Mouse (Mus musculus): ENCODE measurements around the gene Gm21789. TPM values are rescaled to one million over a fixed set of nuclear protein-coding genes. Genes with fewer than 3 reads are reported as not detected.
"Not testable (repeated sequence)": the region's sequence is repeated elsewhere in the genome, so short reads cannot be mapped to it uniquely, and the experiment has no call there.

Gene Gm21789
- polyA plus RNA-seq (2014; fragmentation: Nextera tagmentation; extraction: Ambion mirVana): not detected in 2 replicates

DNA sequence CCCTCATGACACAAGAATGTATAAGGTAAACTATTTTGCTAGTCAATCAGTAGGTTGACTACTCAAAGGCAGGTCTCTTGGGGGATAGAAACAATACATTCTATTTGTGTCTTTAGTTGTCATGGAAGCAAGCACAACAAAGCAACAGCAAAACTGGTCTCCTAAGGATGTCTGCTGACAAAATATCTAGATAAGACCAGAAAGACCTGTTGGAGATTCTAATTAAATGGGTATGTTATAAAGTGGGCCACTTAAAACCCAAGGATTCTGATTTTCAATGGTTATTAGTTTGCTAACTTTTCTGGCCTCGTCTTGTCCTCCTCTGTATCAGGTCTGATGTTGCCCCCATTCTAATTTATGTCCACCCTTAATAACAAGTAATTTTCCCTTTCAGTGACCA lies at the start of gene Gm21789:
TSS of gene Gm21789 (plus strand) at position 301 of the 400 bp plus-strand sequence.
- not testable (repeated sequence) for H3K27ac ChIP-seq (ENCODE audit: low read depth); DNase-seq; H3K9ac ChIP-seq; H3K36me3 ChIP-seq (ENCODE audit: insufficient read depth); H3K9me3 ChIP-seq (ENCODE audit: low read depth, low read length); H3K4me2 ChIP-seq; H3K4me3 ChIP-seq (ENCODE audit: low read depth, low read length); ATAC-seq (ENCODE audit: insufficient read depth); H3K4me1 ChIP-seq (ENCODE audit: insufficient read depth); H3K27me3 ChIP-seq (ENCODE audit: insufficient read depth, low read length)
- WGBS: no CpG with 5 or more reads among the region's 1 CpGs

DNA sequence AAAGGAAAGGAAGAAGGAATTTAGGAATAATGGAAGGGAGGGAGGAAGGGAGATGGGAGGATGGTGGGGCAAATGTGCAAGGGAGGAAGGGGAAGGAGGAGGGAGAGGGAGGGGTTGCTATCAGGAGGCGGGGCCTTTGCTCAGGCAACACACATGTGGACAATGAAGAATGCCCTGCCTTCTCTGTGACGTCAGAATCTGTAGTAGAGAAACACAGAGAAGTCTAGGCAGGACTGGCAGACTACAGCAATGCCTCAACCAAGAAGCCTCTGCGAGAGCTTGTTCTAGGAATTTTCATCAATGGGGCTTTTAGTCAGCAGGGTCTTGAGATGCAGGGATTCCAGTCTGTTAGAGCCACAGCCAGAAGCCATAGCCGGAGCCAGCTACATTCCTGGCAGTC lies 47.2 kb upstream of the Gm21789 start, which contains the start of gene Btbd35f30:
TSS of gene Btbd35f30 (plus strand) at position 301 of the 400 bp plus-strand sequence.
- not testable (repeated sequence) for ATAC-seq (ENCODE audit: insufficient read depth); H3K36me3 ChIP-seq (ENCODE audit: insufficient read depth); H3K4me3 ChIP-seq (ENCODE audit: low read depth, low read length); H3K9ac ChIP-seq; H3K4me1 ChIP-seq (ENCODE audit: insufficient read depth); H3K27ac ChIP-seq (ENCODE audit: low read depth); H3K9me3 ChIP-seq (ENCODE audit: low read depth, low read length); H3K27me3 ChIP-seq (ENCODE audit: insufficient read depth, low read length); H3K4me2 ChIP-seq; DNase-seq
- WGBS: no CpG with 5 or more reads among the region's 4 CpGs

DNA sequence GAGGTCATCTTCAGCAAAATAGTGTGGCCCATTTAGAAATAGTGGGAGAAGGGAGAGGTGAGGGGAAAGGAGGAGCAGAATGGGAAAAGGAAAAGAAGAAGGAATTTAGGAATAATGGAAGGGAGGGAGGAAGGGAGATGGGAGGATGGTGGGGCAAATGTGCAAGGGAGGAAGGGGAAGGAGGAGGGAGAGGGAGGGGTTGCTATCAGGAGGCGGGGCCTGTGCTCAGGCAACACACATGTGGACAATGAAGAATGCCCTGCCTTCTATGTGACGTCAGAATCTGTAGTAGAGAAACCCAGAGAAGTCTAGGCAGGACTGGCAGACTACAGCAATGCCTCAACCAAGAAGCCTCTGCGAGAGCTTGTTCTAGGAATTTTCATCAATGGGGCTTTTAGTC lies 32.0 kb downstream of the Gm21789 start, which contains the start of gene Btbd35f5:
TSS of gene Btbd35f5 (plus strand) at position 301 of the 400 bp plus-strand sequence.
- not testable (repeated sequence) for H3K27me3 ChIP-seq (ENCODE audit: insufficient read depth, low read length); H3K9me3 ChIP-seq (ENCODE audit: low read depth, low read length); ATAC-seq (ENCODE audit: insufficient read depth); H3K4me2 ChIP-seq; H3K27ac ChIP-seq (ENCODE audit: low read depth); H3K36me3 ChIP-seq (ENCODE audit: insufficient read depth); DNase-seq; H3K4me3 ChIP-seq (ENCODE audit: low read depth, low read length); H3K4me1 ChIP-seq (ENCODE audit: insufficient read depth); H3K9ac ChIP-seq
- no CpG with 5 or more reads among the region's 3 CpGs for WGBS

Other genes starting within 250 kb of the Gm21789 start
- not detected in 2 replicates for gene Btbd35f21, start 215.7 kb upstream of the Gm21789 start, polyA plus RNA-seq (2014; fragmentation: Nextera tagmentation; extraction: Ambion mirVana)
- gene Btbd35f30, start 47.1 kb upstream of the Gm21789 start, polyA plus RNA-seq (2014; fragmentation: Nextera tagmentation; extraction: Ambion mirVana): not detected in 2 replicates
- gene Btbd35f5, start 32.1 kb downstream of the Gm21789 start, polyA plus RNA-seq (2014; fragmentation: Nextera tagmentation; extraction: Ambion mirVana): not detected in 2 replicates